Mouse (Mus musculus) right cerebral cortex, postnatal 14 days (tissue): ENCODE results near the gene Fbxw11.
"Not testable (repeated sequence)": the region's sequence is repeated elsewhere in the genome, so short reads cannot be mapped to it uniquely, and the experiment has no call there.

Experiments
- DNase-seq: peaks from one replicate; pipeline ENCODE4 v3.0.0; 2022

Gene Fbxw11

DNA sequence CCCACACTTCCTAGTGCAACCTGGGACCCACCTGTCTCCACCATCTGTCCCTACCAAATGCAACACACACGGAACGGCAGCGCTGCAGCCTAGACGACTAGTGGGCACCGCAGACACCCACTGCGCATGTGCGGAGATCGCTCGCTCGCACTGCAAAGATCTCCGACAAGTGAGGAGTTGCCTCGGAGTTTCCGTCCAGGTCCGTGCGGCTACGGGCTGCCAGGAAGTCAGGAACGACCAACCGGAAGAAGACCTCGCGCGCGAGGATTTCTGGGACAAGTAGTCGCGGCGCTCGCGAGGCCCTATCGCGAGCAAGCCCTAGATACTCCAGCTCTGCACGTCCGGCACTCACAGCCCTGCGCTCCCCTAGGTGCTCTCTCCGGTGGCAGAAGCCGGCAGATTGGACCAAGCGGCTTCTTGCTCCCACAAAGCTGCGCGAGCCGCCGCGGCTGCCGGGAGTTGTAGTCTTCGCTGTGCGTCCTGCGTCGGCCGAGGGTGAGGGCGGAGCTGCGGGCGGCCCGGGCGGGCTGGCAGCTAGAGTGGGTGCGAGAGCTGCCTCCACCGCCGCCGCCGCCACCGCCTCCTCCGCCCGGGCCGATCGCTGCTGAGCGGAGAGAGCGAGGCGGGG is at the start of gene Fbxw11:
Gene Fbxw11 (plus strand): TSS at position 476 of the 628 bp plus-strand sequence.
- peak; percentile 95 for DNase-seq

GRCm38 (mm10) chr11:32593081-32593480 is 49.4 kb upstream of the Fbxw11 start:
- DNase-seq: no peak

- DNase-seq: no peak
Observed at GRCm38 (mm10) chr11:32594122-32594521, 48.4 kb upstream of the Fbxw11 start.

DNA sequence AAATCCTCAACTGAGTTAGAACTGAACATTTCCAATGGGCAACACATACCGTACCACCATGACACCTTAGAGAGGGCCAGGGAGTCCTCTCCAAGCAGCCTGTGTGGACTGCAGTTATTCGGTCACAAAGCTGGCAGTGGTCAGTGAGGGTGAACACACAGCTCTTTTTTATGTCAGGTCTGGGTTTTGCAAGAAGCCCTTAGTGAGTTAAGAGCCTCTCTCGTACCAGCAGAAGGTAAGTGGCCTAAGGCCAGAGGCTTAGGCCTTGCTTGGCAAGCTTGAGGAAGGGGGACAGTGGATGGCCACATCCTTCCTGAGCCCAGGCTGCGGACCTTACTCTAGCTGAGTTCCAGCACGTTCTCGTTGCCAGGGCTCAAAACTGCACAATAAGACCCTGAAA is 42.2 kb upstream of the Fbxw11 start:
- DNase-seq: no peak

- no peak for DNase-seq
Observed at GRCm38 (mm10) chr11:32601528-32602323, 40.8 kb upstream of the Fbxw11 start.

GRCm38 (mm10) chr11:32604663-32605062 is 37.9 kb upstream of the Fbxw11 start:
- DNase-seq: no peak

GRCm38 (mm10) chr11:32605131-32605860 is 37.2 kb upstream of the Fbxw11 start:
- no peak for DNase-seq

DNA sequence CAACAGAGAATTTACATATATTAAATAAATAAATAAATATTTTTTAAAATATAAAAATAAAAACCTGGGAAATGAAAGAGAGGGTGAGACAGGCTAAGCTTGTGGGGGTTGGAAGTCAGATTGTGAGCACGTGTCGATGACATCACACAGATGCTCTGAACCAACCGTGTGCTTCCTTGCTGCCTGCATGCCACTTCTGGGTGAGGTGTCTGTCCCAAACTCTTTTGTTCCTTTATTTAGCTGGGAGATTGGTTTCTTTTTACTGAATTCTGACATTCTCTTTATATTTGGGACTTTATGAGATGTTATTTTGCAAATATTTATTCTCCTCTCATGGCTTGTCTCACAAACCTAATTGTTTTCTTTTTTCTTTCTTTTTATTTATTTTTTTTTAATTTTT is 36.6 kb upstream of the Fbxw11 start:
- no peak for DNase-seq

DNA sequence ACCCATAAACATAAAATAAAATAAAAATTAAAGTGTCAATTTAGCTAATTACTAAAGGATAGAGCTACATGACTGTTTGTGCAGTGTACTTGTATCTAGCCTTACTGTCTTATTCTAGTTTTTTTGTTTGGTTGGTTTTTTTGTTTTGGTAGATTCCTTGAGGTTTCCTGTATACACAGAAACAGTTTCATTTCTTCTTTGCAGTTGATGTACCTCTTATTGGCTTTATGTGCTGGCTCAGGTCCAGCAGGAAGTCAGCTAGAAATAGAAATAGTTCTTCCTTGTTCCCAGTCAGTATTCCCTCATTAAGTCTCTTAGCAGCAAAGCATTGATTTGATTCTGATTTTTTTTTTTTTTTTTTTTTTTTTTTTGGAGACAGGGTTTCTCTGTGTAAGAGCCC is 35.2 kb upstream of the Fbxw11 start:
- no peak for DNase-seq

GRCm38 (mm10) chr11:32610616-32611015 is 31.9 kb upstream of the Fbxw11 start:
- no peak for DNase-seq

DNA sequence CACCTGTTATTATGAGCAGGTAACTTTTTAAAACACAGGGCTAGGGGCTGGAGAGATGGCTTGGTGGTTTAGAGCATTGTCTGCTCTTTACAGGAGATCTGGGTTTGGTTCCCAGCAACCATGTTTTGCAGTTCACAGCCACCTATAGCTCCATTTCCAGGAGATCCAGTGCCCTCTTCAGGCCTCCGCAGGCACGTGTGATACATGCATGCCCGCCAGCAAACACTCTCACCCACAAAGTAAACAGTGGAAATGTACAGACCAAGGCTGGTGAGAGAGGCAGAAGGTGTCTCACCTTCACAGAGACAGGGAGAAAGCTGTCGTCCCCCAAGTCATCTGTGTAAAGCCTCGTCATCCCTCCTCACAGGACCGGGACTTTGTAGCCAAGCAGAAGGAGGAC is 30.2 kb upstream of the Fbxw11 start:
- no peak for DNase-seq

DNA sequence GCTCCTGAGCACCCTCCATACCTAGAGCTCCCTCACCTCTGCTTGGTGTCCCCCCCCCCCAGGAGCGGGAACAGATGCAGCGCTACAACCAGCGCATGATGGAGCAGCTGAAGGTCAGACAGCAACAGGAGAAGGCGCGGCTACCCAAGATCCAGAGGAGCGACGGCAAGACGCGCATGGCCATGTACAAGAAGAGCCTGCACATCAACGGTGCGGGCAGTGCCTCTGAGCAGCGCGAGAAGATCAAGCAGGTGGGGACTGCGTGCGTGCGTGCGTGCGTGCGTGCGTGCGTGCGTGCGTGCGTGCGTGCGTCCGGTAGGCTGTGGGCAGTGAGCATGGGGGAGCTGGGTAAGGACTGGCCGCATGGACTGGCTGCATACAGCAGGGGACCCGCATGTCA is 28.1 kb upstream of the Fbxw11 start:
- DNase-seq: no peak

- no peak for DNase-seq
Observed at GRCm38 (mm10) chr11:32615561-32615960, 27.0 kb upstream of the Fbxw11 start.

- no peak for DNase-seq
Observed at GRCm38 (mm10) chr11:32616091-32616490, 26.4 kb upstream of the Fbxw11 start.

GRCm38 (mm10) chr11:32618036-32618435 is 24.5 kb upstream of the Fbxw11 start:
- no peak for DNase-seq

GRCm38 (mm10) chr11:32618641-32619040 is 23.9 kb upstream of the Fbxw11 start:
- not testable (repeated sequence) for DNase-seq

- no peak for DNase-seq
Observed at GRCm38 (mm10) chr11:32619257-32619816, 23.2 kb upstream of the Fbxw11 start.

DNA sequence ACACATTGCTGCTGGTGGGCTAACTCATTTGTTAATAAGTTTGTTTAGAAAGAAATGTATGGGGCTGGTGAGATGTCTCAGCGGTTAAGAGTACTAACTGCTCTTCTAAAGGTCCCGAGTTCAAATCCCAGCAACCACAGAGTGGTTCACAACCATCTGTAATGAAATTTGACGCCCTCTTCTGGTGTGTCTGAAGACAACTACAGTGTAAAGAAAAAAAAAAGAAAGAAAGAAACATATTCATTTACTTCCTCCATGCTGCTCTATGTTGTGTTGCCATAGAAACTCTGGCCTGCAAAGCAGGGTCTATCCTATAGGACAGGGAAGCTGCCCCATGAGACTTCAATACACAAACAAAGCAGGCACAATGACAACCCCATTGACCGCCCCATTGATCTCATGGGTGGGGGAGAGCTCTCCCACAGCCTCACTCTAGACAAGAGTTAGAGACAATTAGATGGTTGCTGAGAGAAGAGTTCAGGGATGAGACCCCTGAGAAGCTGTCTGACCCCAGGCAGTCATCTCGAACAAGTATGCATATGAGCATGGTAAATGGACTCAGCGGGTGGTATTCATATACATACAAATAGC is 22.6 kb upstream of the Fbxw11 start:
- no peak for DNase-seq

DNA sequence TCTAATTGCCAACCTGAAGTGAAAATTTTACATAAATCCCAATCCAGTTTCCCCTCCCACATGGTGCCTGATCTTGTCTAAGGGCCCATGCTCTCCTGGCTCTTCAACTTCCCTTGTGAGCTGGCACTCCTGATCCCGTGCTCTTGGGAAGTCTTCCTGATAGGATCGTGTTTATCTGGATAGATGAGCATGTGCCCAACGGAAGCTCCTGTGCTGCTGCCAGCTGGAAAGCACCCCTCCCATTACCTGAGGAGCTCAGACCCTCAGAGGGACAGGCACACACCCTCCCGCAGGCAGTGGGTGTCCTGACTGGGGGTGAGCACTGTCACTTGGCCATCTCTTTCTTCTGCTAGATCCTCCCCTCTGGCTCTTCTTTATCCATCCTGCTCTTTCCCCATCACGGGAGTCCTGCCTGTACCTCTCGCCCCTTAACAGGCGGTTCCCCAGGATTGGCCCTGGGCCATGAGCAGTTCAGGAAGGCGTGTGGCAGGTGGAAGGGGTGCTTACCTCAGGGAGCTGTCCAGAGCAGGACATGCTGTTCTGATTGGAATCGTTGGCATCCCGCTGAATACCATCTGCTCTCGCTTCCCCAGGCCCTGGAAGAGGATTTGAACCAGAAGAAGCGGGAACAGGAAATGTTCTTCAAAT is 20.6 kb upstream of the Fbxw11 start:
- DNase-seq: no peak

DNA sequence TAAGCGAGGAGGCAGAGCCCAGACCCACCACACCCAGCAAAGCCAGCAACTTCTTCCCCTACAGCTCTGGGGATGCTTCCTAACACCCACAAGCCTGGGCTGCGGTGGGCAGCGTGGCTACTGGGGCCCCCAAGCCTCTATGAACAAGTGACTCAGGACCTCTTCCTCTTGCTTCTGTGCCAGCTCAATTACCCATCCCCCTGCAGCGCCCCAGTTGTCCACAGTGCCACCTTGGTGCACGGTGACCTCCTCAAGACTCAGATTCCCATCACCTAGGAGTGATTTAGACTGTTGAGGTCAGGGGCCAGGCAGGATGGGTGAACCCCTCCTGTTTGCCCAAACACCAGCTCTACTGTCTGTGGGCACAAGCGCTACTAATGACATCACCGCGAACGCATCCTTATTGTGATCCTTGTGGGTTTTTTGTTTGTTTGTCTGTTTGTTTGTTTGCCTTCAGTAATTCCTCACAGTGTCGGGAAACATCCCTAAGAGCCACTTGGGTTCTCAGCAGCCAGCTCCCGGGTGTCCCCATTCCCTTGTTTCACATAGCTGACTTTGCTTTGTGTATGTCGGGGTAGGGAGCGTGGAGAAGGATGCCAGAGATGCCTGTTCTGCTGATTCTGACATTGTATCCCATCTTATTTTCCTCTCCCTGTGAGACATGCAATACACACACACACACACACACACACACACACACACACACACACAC is 19.9 kb upstream of the Fbxw11 start:
- DNase-seq: no peak

GRCm38 (mm10) chr11:32623236-32623635 is 19.3 kb upstream of the Fbxw11 start:
- DNase-seq: no peak

GRCm38 (mm10) chr11:32623912-32624311 is 18.6 kb upstream of the Fbxw11 start:
- DNase-seq: no peak
